Mouse (Mus musculus) forebrain, embryonic 10.5 days (tissue): ENCODE data around the gene Kdm4d. TPM values are rescaled to one million over a fixed set of nuclear protein-coding genes. Genes with fewer than 3 reads are reported as not detected.
A peak's percentile ranks its signal among the peaks of the same experiment; 100 is the strongest.
"Not testable (repeated sequence)": the region's sequence is repeated elsewhere in the genome, so short reads cannot be mapped to it uniquely, and the experiment has no call there.

Source experiments
- DNase-seq: peaks from one replicate; pipeline ENCODE4 v3.0.0-alpha.2; 2017; ENCODE audit warnings: low spot score; ENCODE audit errors: extremely low spot score
- H3K27ac ChIP-seq: fragments of 300-500 bp; sonication (generic); 2 replicates; pipeline ENCODE4 v1.5.1; 2016; ENCODE audit warnings: mild to moderate bottlenecking
- H3K27me3 ChIP-seq: fragments of 300-500 bp; sonication (generic); 2 replicates; pipeline ENCODE4 v1.6.1; 2016; ENCODE audit warnings: mild to moderate bottlenecking; ENCODE audit not compliant: poor library complexity, severe bottlenecking
- H3K36me3 ChIP-seq: fragments of 300-500 bp; sonication (generic); replicated peaks from 2 replicates; pipeline ENCODE4 v1.6.1; 2016; ENCODE audit warnings: mild to moderate bottlenecking, moderate library complexity
- H3K4me1 ChIP-seq: fragments of 300-500 bp; sonication (generic); 2 replicates; pipeline ENCODE4 v1.6.1; 2016
- H3K4me3 ChIP-seq: fragments of 300-500 bp; sonication (generic); 2 replicates; pipeline ENCODE4 v1.5.1; 2016; ENCODE audit warnings: mild to moderate bottlenecking, moderate library complexity
- H3K9me3 ChIP-seq: fragments of 300-500 bp; sonication (generic); 2 replicates; pipeline ENCODE4 v1.6.1; 2016; ENCODE audit warnings: mild to moderate bottlenecking, moderate library complexity
- WGBS: fragments of 180-500 bp; shearing (Covaris S2); methylation state at CpG from one replicate; pipeline ENCODE4 v1.1.7; 2016; 5-methylcytosine and 5-hydroxymethylcytosine counted together
- polyA plus RNA-seq: library from polyadenylated mRNA; unstranded; fragments of >200 nt; fragmentation: Nextera tagmentation; extraction: Ambion mirVana; gene quantifications from 2 replicates; pipeline ENCODE4 v1.2.1, GENCODE M21; 2016

The Kdm4d gene
- polyA plus RNA-seq, 1 experiment from 2014 or later: 0.30 TPM

GRCm38 (mm10) chr9:14518105-14518504 lies 17.8 kb upstream of the Kdm4d start:
- no peaks in the 10 kb centered on the region for H3K27me3 ChIP-seq
- no peak overlapping the region for H3K27ac ChIP-seq
- H3K4me3 ChIP-seq: no peak overlapping the region
- 83% methylated on average over 3 of the region's 3 CpGs for WGBS
- no peak for DNase-seq
- H3K9me3 ChIP-seq: no peaks in the 10 kb centered on the region
- no peaks in the 10 kb centered on the region for H3K4me1 ChIP-seq
- H3K36me3 ChIP-seq: no peaks in the 10 kb centered on the region

GRCm38 (mm10) chr9:14517296-14517695 lies 17.0 kb upstream of the Kdm4d start:
- Histone ChIP-seq H3K4me1 (no peaks in the 10 kb centered on the region), H3K36me3 (0 out of 2 replicates have a peak, but pooled peaks cover 4% of the 10 kb centered on the region), H3K27me3 (no peaks in the 10 kb centered on the region), H3K27ac (no peak overlapping the region), H3K9me3 (no peaks in the 10 kb centered on the region), H3K4me3 (no peak overlapping the region)
- 57% methylated on average over 1 of the region's 1 CpGs for WGBS
- no peak for DNase-seq

- Histone ChIP-seq H3K9me3 (no peaks in the 10 kb centered on the region), H3K27ac (no peak overlapping the region), H3K4me1 (no peaks in the 10 kb centered on the region), H3K4me3 (no peak overlapping the region), H3K27me3 (no peaks in the 10 kb centered on the region), H3K36me3 (peaks cover 46% of the 10 kb centered on the region)
- WGBS: 78% methylated on average over 9 of the region's 9 CpGs
- DNase-seq: peak; percentile 38
Observed at GRCm38 (mm10) chr9:14512633-14513445, 12.6 kb upstream of the Kdm4d start.

GRCm38 (mm10) chr9:14500916-14501424 lies 688 bp upstream of the Kdm4d start:
- no peaks in the 10 kb centered on the region for H3K27me3 ChIP-seq
- H3K4me3 ChIP-seq: peak overlapping the region; percentile 84
- H3K36me3 ChIP-seq: peaks cover 39% of the 10 kb centered on the region
- no peak for DNase-seq
- H3K4me1 ChIP-seq: peaks cover 17% of the 10 kb centered on the region
- H3K9me3 ChIP-seq: no peaks in the 10 kb centered on the region
- WGBS: 7% methylated on average over 10 of the region's 10 CpGs
- H3K27ac ChIP-seq: peak overlapping the region; percentile 90

GRCm38 (mm10) chr9:14498896-14499705 lies 1.2 kb downstream of the Kdm4d start:
- Histone ChIP-seq H3K4me3 (peak overlapping the region; percentile 84), H3K27ac (no peak overlapping the region), H3K27me3 (no peaks in the 10 kb centered on the region), H3K36me3 (peaks cover 20% of the 10 kb centered on the region), H3K9me3 (no peaks in the 10 kb centered on the region), H3K4me1 (peaks cover 17% of the 10 kb centered on the region)
- no peak for DNase-seq
- WGBS: 84% methylated on average over 4 of the region's 4 CpGs

GRCm38 (mm10) chr9:14463668-14464067 lies 36.6 kb downstream of the Kdm4d start:
- not testable (repeated sequence) for H3K4me3 ChIP-seq, H3K27me3 ChIP-seq, H3K4me1 ChIP-seq, H3K9me3 ChIP-seq, H3K36me3 ChIP-seq, DNase-seq, H3K27ac ChIP-seq
- WGBS: 81% methylated on average over 12 of the region's 12 CpGs

GRCm38 (mm10) chr9:14462536-14462935 lies 37.7 kb downstream of the Kdm4d start:
- not testable (repeated sequence) for H3K4me3 ChIP-seq, H3K36me3 ChIP-seq, H3K9me3 ChIP-seq, H3K27ac ChIP-seq, DNase-seq, H3K27me3 ChIP-seq, H3K4me1 ChIP-seq
- WGBS: 93% methylated on average over 1 of the region's 1 CpGs

- 91% methylated on average over 3 of the region's 3 CpGs for WGBS
- H3K4me3 ChIP-seq: no peak overlapping the region
- no peaks in the 10 kb centered on the region for H3K27me3 ChIP-seq
- H3K9me3 ChIP-seq: no peaks in the 10 kb centered on the region
- no peak for DNase-seq
- no peaks in the 10 kb centered on the region for H3K4me1 ChIP-seq
- no peaks in the 10 kb centered on the region for H3K36me3 ChIP-seq
- H3K27ac ChIP-seq: no peak overlapping the region
Observed at GRCm38 (mm10) chr9:14456320-14456719, 44.0 kb downstream of the Kdm4d start.

GRCm38 (mm10) chr9:14451120-14451519 lies 49.2 kb downstream of the Kdm4d start:
- not testable (repeated sequence) for H3K4me1 ChIP-seq, H3K4me3 ChIP-seq, H3K27me3 ChIP-seq, H3K36me3 ChIP-seq, H3K27ac ChIP-seq, DNase-seq, H3K9me3 ChIP-seq
- 55% methylated on average over 8 of the region's 8 CpGs for WGBS

- not testable (repeated sequence) for DNase-seq, H3K4me3 ChIP-seq, H3K9me3 ChIP-seq, H3K27me3 ChIP-seq, H3K27ac ChIP-seq, H3K36me3 ChIP-seq, H3K4me1 ChIP-seq
- WGBS: 89% methylated on average over 2 of the region's 2 CpGs
Observed at GRCm38 (mm10) chr9:14447086-14447485, 53.2 kb downstream of the Kdm4d start.

- H3K36me3 ChIP-seq: no peaks in the 10 kb centered on the region
- DNase-seq: no peak
- 84% methylated on average over 1 of the region's 1 CpGs for WGBS
- H3K27ac ChIP-seq: no peak overlapping the region
- no peaks in the 10 kb centered on the region for H3K27me3 ChIP-seq
- no peak overlapping the region for H3K4me3 ChIP-seq
- no peaks in the 10 kb centered on the region for H3K4me1 ChIP-seq
- H3K9me3 ChIP-seq: no peaks in the 10 kb centered on the region; the same call in 1 of the 2 replicates
Observed at GRCm38 (mm10) chr9:14440347-14440746, 59.9 kb downstream of the Kdm4d start.

GRCm38 (mm10) chr9:14433252-14433939 lies 66.9 kb downstream of the Kdm4d start:
- no peak for DNase-seq
- no peaks in the 10 kb centered on the region for H3K36me3 ChIP-seq
- 63% methylated on average over 11 of the region's 11 CpGs for WGBS
- no peaks in the 10 kb centered on the region for H3K27me3 ChIP-seq
- H3K4me1 ChIP-seq: 0 out of 2 replicates have a peak, but pooled peaks cover 3% of the 10 kb centered on the region
- no peaks in the 10 kb centered on the region for H3K9me3 ChIP-seq
- no peak overlapping the region for H3K4me3 ChIP-seq
- H3K27ac ChIP-seq: no peak overlapping the region
